Mouse (Mus musculus): Measurements from ENCODE around the gene Slc33a1. TPM values are rescaled to one million over a fixed set of nuclear protein-coding genes. Genes with fewer than 3 reads are reported as not detected.

Slc33a1 gene
- polyA plus RNA-seq (2015; fragmentation: Nextera tagmentation; extraction: Ambion mirVana) = 20.4 and 21.8 TPM in 2 replicates

- no peaks in the 10 kb centered on the region for H3K9me3 ChIP-seq (ENCODE audit: control insufficient read depth, low read length)
- H3K36me3 ChIP-seq (ENCODE audit: control insufficient read depth, insufficient read depth, low read length) = no peaks in the 10 kb centered on the region
- peak within 1 kb of the TSS; percentile 86 for H3K9ac ChIP-seq (ENCODE audit: low read depth, low read length)
- H3K4me3 ChIP-seq (ENCODE audit: low read length) = peak within 1 kb of the TSS; percentile 69
- peaks cover 17% of the 10 kb centered on the region for H3K4me1 ChIP-seq (ENCODE audit: control insufficient read depth, insufficient read depth, low read depth, low read length)
- peak within 1 kb of the TSS; percentile 90 for H3K27ac ChIP-seq (ENCODE audit: low read depth, low read length)
- ATAC-seq = peak; percentile 99
- under 1% methylated on average over 69 of the region's 69 CpGs for WGBS
- H3K27me3 ChIP-seq (replicated peaks; ENCODE audit: control insufficient read depth, insufficient read depth, low read length) = no peaks in the 10 kb centered on the region; the same call in 1 of the 2 replicates
- peak within 1 kb of the TSS; percentile 86 for H3K4me2 ChIP-seq (ENCODE audit: low read length)
These were observed at the start of gene Slc33a1 for GRCm38 (mm10) chr3:63964100-63964921. TSS of gene Slc33a1 (minus strand) at chr3:63964768.

DNA sequence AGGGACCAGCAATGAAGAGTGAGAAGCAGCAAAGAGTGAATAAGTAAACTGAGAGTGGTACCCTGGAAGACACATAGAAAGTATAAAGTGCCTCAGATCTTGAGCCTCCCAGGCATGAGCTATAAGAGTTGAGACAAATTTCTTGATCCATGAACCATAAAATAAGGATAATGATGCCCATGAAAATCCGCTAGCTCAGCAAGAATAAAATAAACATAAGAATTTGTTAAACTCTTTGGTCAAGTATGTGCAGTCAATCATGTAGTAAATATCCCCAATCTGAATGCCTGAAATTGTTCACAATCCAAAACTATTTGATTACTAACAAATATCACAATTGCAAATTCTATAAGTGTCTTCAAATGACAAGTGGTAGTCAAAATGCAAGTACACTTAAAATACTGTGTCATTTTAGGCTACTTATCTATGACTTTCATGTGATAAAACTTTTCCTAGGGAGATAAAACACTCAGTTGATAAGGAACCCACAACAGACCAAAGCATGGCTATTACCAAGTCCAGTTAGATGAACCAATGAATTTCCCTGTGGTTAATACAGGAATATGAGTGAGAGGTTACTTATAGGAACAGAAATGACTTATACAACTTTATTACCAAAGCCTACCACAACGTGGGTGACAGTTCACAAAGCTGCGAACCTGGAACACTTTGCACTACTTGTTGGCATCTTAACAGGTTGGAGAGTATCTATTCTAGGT, 24.3 kb upstream of the Slc33a1 start:
- H3K4me1 ChIP-seq (ENCODE audit: control insufficient read depth, insufficient read depth, low read depth, low read length) = no peaks in the 10 kb centered on the region
- H3K9me3 ChIP-seq (ENCODE audit: control insufficient read depth, low read length) = no peaks in the 10 kb centered on the region
- no peak overlapping the region for H3K9ac ChIP-seq (ENCODE audit: low read depth, low read length)
- WGBS = 93% methylated on average over 3 of the region's 3 CpGs
- ATAC-seq = no peak
- no peak overlapping the region for H3K4me2 ChIP-seq (ENCODE audit: low read length)
- no peak overlapping the region for H3K4me3 ChIP-seq (ENCODE audit: low read length)
- no peak overlapping the region for H3K27ac ChIP-seq (ENCODE audit: low read depth, low read length)
- peaks cover 26% of the 10 kb centered on the region for H3K36me3 ChIP-seq (ENCODE audit: control insufficient read depth, insufficient read depth, low read length)
- H3K27me3 ChIP-seq (replicated peaks; ENCODE audit: control insufficient read depth, insufficient read depth, low read length) = no peaks in the 10 kb centered on the region

DNA sequence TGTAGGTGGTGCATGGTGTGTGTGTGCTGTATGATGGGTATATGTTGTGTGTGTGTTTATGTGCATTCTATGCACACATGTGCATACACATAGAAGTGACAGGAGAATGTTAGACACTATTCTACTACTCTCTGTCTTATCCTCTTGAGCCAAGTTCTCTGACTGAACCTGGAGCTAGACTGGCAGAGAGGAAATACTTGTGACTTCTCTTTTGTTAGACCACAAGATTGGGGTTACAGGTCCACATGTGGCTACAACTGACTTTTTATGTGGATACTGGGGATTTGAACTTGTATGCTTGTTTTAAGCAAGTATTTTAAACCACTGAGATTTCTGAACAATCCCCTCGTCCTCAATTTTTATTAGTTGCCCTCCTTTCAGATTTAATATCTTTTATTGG, 22.1 kb upstream of the Slc33a1 start:
- Histone ChIP-seq H3K9me3 (ENCODE audit: control insufficient read depth, low read length) (no peaks in the 10 kb centered on the region), H3K27ac (ENCODE audit: low read depth, low read length) (no peak overlapping the region), H3K4me2 (ENCODE audit: low read length) (no peak overlapping the region), H3K27me3 (replicated peaks; ENCODE audit: control insufficient read depth, insufficient read depth, low read length) (no peaks in the 10 kb centered on the region), H3K4me3 (ENCODE audit: low read length) (no peak overlapping the region), H3K4me1 (ENCODE audit: control insufficient read depth, insufficient read depth, low read depth, low read length) (no peaks in the 10 kb centered on the region), H3K36me3 (ENCODE audit: control insufficient read depth, insufficient read depth, low read length) (peaks cover 26% of the 10 kb centered on the region), H3K9ac (ENCODE audit: low read depth, low read length) (no peak overlapping the region)
- ATAC-seq = no peak
- 91% methylated on average over 1 of the region's 1 CpGs for WGBS

GRCm38 (mm10) chr3:63977895-63978294, 13.3 kb upstream of the Slc33a1 start:
- no peak overlapping the region for H3K9ac ChIP-seq (ENCODE audit: low read depth, low read length)
- no peaks in the 10 kb centered on the region for H3K27me3 ChIP-seq (replicated peaks; ENCODE audit: control insufficient read depth, insufficient read depth, low read length)
- H3K4me1 ChIP-seq (ENCODE audit: control insufficient read depth, insufficient read depth, low read depth, low read length) = peaks cover 15% of the 10 kb centered on the region
- no peaks in the 10 kb centered on the region for H3K9me3 ChIP-seq (ENCODE audit: control insufficient read depth, low read length)
- WGBS = 64% methylated on average over 4 of the region's 4 CpGs
- peaks cover 12% of the 10 kb centered on the region; the same call in 1 of the 2 replicates for H3K36me3 ChIP-seq (ENCODE audit: control insufficient read depth, insufficient read depth, low read length)
- ATAC-seq = no peak
- H3K4me3 ChIP-seq (ENCODE audit: low read length) = no peak overlapping the region
- no peak overlapping the region for H3K27ac ChIP-seq (ENCODE audit: low read depth, low read length)
- H3K4me2 ChIP-seq (ENCODE audit: low read length) = no peak overlapping the region

GRCm38 (mm10) chr3:63975955-63976908, 11.7 kb upstream of the Slc33a1 start, which contains the start of gene Gmps:
TSS of gene Gmps (plus strand) at chr3:63976106.
- no peaks in the 10 kb centered on the region for H3K9me3 ChIP-seq (ENCODE audit: control insufficient read depth, low read length)
- H3K4me1 ChIP-seq (ENCODE audit: control insufficient read depth, insufficient read depth, low read depth, low read length) = peaks cover 15% of the 10 kb centered on the region
- H3K4me3 ChIP-seq (ENCODE audit: low read length) = peak within 1 kb of the TSS; percentile 97
- peak within 1 kb of the TSS; percentile 95 for H3K9ac ChIP-seq (ENCODE audit: low read depth, low read length)
- H3K27me3 ChIP-seq (replicated peaks; ENCODE audit: control insufficient read depth, insufficient read depth, low read length) = no peaks in the 10 kb centered on the region
- H3K27ac ChIP-seq (ENCODE audit: low read depth, low read length) = peak within 1 kb of the TSS; percentile 91
- H3K4me2 ChIP-seq (ENCODE audit: low read length) = peak within 1 kb of the TSS; percentile 78
- peak; percentile 100 for ATAC-seq
- H3K36me3 ChIP-seq (ENCODE audit: control insufficient read depth, insufficient read depth, low read length) = peaks cover 7% of the 10 kb centered on the region; the same call in 1 of the 2 replicates
- WGBS = under 1% methylated on average over 67 of the region's 67 CpGs

DNA sequence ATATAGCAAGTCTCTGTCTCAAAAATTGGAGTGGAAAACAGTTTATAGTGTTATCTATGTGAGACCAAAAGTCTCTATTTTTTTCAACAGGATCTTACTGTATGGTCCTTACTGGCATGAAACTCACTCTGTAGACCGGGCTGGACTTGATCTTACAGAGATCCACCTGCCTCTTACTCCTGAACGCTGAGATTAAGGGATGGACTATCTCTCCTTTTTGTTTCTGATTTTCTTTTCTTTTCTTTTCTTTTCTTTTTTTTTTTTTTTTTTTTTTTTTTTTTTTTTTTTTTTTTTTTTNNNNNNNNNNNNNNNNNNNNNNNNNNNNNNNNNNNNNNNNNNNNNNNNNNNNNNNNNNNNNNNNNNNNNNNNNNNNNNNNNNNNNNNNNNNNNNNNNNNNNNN, 1.4 kb upstream of the Slc33a1 start:
- H3K9me3 ChIP-seq (ENCODE audit: control insufficient read depth, low read length) = no peaks in the 10 kb centered on the region
- H3K27me3 ChIP-seq (replicated peaks; ENCODE audit: control insufficient read depth, insufficient read depth, low read length) = no peaks in the 10 kb centered on the region; the same call in 1 of the 2 replicates
- ATAC-seq = no peak
- no peak overlapping the region for H3K4me2 ChIP-seq (ENCODE audit: low read length)
- no peaks in the 10 kb centered on the region for H3K36me3 ChIP-seq (ENCODE audit: control insufficient read depth, insufficient read depth, low read length)
- H3K9ac ChIP-seq (ENCODE audit: low read depth, low read length) = no peak overlapping the region
- H3K27ac ChIP-seq (ENCODE audit: low read depth, low read length) = no peak overlapping the region
- peaks cover 16% of the 10 kb centered on the region for H3K4me1 ChIP-seq (ENCODE audit: control insufficient read depth, insufficient read depth, low read depth, low read length)
- 74% methylated on average over 2 of the region's 2 CpGs for whole genome bisulfite sequencing
- no peak overlapping the region for H3K4me3 ChIP-seq (ENCODE audit: low read length)

DNA sequence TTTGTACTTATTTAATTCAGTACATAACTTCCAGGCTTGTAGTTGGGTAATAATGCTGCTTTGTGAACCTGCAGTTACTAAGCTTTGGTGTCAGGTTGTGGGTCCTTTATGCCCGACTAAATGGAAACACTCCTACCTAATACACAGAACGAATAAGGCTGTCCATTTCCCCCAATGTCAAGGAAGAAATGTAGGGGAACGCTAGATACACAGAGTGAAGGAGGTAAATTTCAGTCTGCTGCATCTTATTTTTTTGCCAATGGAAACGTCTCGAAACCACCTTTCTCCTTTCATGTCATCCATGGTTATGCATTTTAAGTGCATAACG, 318 bp upstream of the Slc33a1 start:
- 79% methylated on average over 6 of the region's 6 CpGs for WGBS
- H3K4me2 ChIP-seq (ENCODE audit: low read length) = peak overlapping the region; percentile 86
- no peak overlapping the region for H3K9ac ChIP-seq (ENCODE audit: low read depth, low read length)
- no peaks in the 10 kb centered on the region for H3K36me3 ChIP-seq (ENCODE audit: control insufficient read depth, insufficient read depth, low read length)
- ATAC-seq = no peak; the same call in 1 of the 2 replicates
- H3K27ac ChIP-seq (ENCODE audit: low read depth, low read length) = peak overlapping the region; percentile 90
- H3K4me1 ChIP-seq (ENCODE audit: control insufficient read depth, insufficient read depth, low read depth, low read length) = peaks cover 17% of the 10 kb centered on the region
- H3K27me3 ChIP-seq (replicated peaks; ENCODE audit: control insufficient read depth, insufficient read depth, low read length) = no peaks in the 10 kb centered on the region; the same call in 1 of the 2 replicates
- H3K9me3 ChIP-seq (ENCODE audit: control insufficient read depth, low read length) = no peaks in the 10 kb centered on the region
- H3K4me3 ChIP-seq (ENCODE audit: low read length) = peak overlapping the region; percentile 69

DNA sequence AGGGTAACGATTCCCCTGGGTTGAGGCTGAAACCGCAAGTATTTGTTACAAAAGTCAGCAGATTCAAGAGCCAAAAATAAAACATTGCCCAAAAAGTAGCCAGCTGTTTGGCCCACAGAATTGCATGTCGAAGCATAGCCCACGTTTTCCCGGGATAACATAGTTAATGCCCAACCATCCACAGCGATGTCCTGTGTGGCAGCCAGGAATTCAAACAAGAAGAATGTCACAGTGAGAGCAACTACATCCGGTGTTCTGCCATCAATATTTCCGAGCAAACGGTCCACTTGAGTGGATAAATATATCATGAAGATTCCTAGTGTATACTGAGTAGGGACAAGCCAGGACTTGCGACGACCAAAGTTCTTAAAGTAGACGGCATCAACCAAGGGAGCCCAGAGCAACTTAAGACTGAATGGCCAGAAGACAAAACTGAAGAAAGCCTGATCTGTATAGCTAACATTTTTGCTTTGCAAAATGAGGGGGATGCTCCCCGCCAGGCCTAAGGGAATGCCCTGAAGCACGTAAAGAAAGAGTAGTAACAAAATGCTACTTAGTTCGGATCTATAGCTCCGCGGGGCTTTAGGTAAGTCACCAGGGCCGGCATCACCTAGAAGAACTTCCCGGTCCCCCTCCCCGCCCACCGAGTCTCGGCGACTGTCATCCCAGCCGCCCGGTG, 1.0 kb downstream of the Slc33a1 start:
- Histone ChIP-seq H3K27me3 (replicated peaks; ENCODE audit: control insufficient read depth, insufficient read depth, low read length) (no peaks in the 10 kb centered on the region), H3K9me3 (ENCODE audit: control insufficient read depth, low read length) (no peaks in the 10 kb centered on the region), H3K36me3 (ENCODE audit: control insufficient read depth, insufficient read depth, low read length) (no peaks in the 10 kb centered on the region), H3K9ac (ENCODE audit: low read depth, low read length) (peak overlapping the region; percentile 86), H3K27ac (ENCODE audit: low read depth, low read length) (peak overlapping the region; percentile 90), H3K4me2 (ENCODE audit: low read length) (peak overlapping the region; percentile 86), H3K4me1 (ENCODE audit: control insufficient read depth, insufficient read depth, low read depth, low read length) (peaks cover 17% of the 10 kb centered on the region), H3K4me3 (ENCODE audit: low read length) (peak overlapping the region; percentile 69)
- ATAC-seq = no peak
- whole genome bisulfite sequencing = 7% methylated on average over 25 of the region's 25 CpGs
